Mouse (Mus musculus) heart, postnatal 4 days (tissue): ENCODE data around the gene Zbtb32. TPM values are rescaled to one million over a fixed set of nuclear protein-coding genes. Genes with fewer than 3 reads are reported as not detected.

Experiments
- microRNA-seq, 2 experiments: library from miRNA; unstranded; fragments of <30 nt; microRNA quantifications; one replicate each; pipeline ENCODE4 v1.2.0; 2021 to 2022
- total RNA-seq, 2 experiments: library from RNA; stranded (reverse); gene quantifications; 2 replicates each; pipeline ENCODE4 v1.2.3; 2021

The Zbtb32 gene
- total RNA-seq, 2 experiments from 2014 or later = not detected

Small RNAs within 50 kb of the gene (microRNA-seq; reads per million reads assigned to microRNA genes)
- gene Gm38670 (2.1 to 2.2 reads per million in 2 experiments), gene Mir3569 (0 to 0.20 reads per million in 2 experiments)

Other genes with a start within 250 kb of the Zbtb32 start
- 1 to 10 TPM; 1.4 to 2.2 TPM for gene Lrfn3, start 236.1 kb downstream of the Zbtb32 start, total RNA-seq
- gene Tyrobp, start 185.1 kb downstream of the Zbtb32 start, total RNA-seq = 10 to 100 TPM; 11.1 to 13.5 TPM
- under 1 TPM in 1 of 2 experiments, not detected in 1; 0.88 TPM for gene Hcst, start 179.1 kb downstream of the Zbtb32 start, total RNA-seq
- 1 to 10 TPM in 1 of 2 experiments, under 1 TPM in 1; 0.43 to 1.3 TPM for gene Nfkbid, start 177.2 kb downstream of the Zbtb32 start, total RNA-seq
- gene Aplp1, start 153.4 kb downstream of the Zbtb32 start, total RNA-seq = 1 to 10 TPM; 6.0 to 7.4 TPM
- under 1 TPM in 1 of 2 experiments, not detected in 1; 0.34 TPM for gene Kirrel2, start 141.2 kb downstream of the Zbtb32 start, total RNA-seq
- gene Nphs1, start 140.6 kb downstream of the Zbtb32 start, total RNA-seq = not detected
- gene Prodh2, start 105.3 kb downstream of the Zbtb32 start, total RNA-seq = not detected
- gene Arhgap33, start 63.8 kb downstream of the Zbtb32 start, total RNA-seq = 10 to 100 TPM in 1 of 2 experiments, 1 to 10 TPM in 1; 7.3 to 12.8 TPM
- 100 to 1,000 TPM; 279 to 308 TPM for gene Hspb6, start 46.7 kb downstream of the Zbtb32 start, total RNA-seq
- 1 to 10 TPM; 5.2 to 7.8 TPM for gene Proser3, start 46.6 kb downstream of the Zbtb32 start, total RNA-seq
- 10 to 100 TPM; 14.8 to 17.1 TPM for gene Lin37, start 39.1 kb downstream of the Zbtb32 start, total RNA-seq
- 10 to 100 TPM; 70.5 to 72.7 TPM for gene U2af1l4, start 35.6 kb downstream of the Zbtb32 start, total RNA-seq
- gene Gm49396, start 35.6 kb downstream of the Zbtb32 start, total RNA-seq = 1 to 10 TPM; 2.1 to 3.1 TPM
- 10 to 100 TPM; 80.0 to 83.8 TPM for gene Psenen, start 35.3 kb downstream of the Zbtb32 start, total RNA-seq
- 1 to 10 TPM; 1.1 to 1.2 TPM for gene Igflr1, start 33.5 kb downstream of the Zbtb32 start, total RNA-seq
- 10 to 100 TPM; 29.5 to 35.8 TPM for gene Kmt2b, start 10.2 kb downstream of the Zbtb32 start, total RNA-seq
- gene Upk1a, start 13.9 kb upstream of the Zbtb32 start, total RNA-seq = under 1 TPM; 0.62 to 0.86 TPM
- gene Cox6b1, start 27.2 kb upstream of the Zbtb32 start, total RNA-seq = 1,000 to 10,000 TPM; 2,883 to 3,014 TPM
- not detected for gene Etv2, start 36.9 kb upstream of the Zbtb32 start, total RNA-seq
- gene Rbm42, start 51.4 kb upstream of the Zbtb32 start, total RNA-seq = 10 to 100 TPM; 58.8 to 62.2 TPM
- gene Haus5, start 66.1 kb upstream of the Zbtb32 start, total RNA-seq = 10 to 100 TPM; 13.1 to 16.6 TPM
- not detected for gene Pmis2, start 72.7 kb upstream of the Zbtb32 start, total RNA-seq
- gene 2200002J24Rik, start 100.0 kb upstream of the Zbtb32 start, total RNA-seq = not detected
- gene Atp4a, start 113.3 kb upstream of the Zbtb32 start, total RNA-seq = under 1 TPM; 0.14 to 0.74 TPM
- gene Tmem147, start 130.6 kb upstream of the Zbtb32 start, total RNA-seq = 100 to 1,000 TPM; 208 to 221 TPM
- not detected for gene Gapdhs, start 144.8 kb upstream of the Zbtb32 start, total RNA-seq
- gene Sbsn, start 152.6 kb upstream of the Zbtb32 start, total RNA-seq = 1 to 10 TPM; 4.8 to 5.1 TPM
- 1 to 10 TPM; 4.6 to 5.7 TPM for gene Dmkn, start 164.8 kb upstream of the Zbtb32 start, total RNA-seq
- gene Krtdap, start 189.0 kb upstream of the Zbtb32 start, total RNA-seq = not detected
- not detected for gene Ffar2, start 224.9 kb upstream of the Zbtb32 start, total RNA-seq